Mouse (Mus musculus): ENCODE results near the gene Pik3c2g.

Pik3c2g gene

DNA sequence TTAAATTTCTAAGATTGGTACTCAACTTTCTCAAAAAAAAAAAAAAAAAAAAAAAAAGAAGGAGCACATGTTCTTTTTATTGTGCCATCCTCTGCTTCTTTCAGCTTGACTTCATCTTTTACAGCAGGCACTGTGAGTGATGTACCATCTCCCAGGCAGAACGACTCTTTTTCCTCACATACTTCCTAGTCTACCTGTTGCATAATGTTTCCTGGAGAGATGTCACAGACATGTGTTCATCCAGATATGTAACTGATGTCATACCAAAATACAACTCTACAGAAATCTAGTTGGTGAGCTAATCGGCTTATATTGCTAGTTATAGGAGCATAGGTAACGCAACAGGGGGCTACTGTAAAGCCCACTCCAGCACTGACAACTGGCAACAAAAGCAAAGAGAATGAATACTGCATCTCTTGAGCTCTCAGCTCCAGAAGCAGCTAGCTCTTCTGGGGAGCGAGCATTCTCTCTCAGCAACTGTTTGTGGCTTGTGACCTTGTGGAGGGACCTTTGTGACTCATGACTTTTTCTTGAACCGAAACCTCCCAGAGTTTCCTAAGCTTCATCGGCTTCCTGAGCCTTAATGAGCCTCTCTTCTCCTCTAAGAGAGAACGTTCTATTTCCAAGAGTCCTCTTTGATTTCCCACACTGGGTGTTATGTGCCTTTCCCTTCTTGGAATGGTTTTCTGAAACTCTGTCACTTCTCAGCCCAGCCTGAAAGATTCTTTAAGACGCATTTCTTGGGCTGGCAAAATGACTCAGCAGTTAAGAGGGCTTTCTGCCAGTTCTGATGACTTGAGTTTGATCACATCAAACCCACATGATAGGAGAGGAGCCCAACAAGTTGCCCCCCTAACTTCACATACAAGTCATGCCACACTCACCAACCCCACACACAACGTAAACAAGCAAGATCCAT lies 148.9 kb downstream of the Pik3c2g start:
- DNase-seq (ENCODE audit: low read depth, low spot score) = no peak

DNA sequence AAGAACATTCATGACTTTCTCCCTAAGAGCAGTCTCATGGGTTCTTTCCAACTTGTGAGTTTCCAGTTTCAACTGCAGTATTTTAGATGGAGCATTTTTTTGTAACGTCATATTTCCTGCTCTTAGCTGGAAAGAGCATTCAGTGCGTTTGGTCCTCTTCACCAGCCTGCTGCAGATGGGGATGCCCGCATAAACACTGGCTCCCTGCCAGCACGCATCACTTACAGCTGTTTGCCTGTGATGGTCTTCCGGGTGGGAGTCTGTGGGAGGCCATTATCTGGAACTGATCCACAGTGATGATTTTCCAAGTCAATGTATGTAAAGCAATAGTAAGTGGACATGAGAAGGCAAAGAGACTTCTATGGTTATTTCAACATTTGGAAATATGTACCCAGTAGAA lies 151.3 kb downstream of the Pik3c2g start:
- DNase-seq (ENCODE audit: low read depth, low spot score) = no peak

DNA sequence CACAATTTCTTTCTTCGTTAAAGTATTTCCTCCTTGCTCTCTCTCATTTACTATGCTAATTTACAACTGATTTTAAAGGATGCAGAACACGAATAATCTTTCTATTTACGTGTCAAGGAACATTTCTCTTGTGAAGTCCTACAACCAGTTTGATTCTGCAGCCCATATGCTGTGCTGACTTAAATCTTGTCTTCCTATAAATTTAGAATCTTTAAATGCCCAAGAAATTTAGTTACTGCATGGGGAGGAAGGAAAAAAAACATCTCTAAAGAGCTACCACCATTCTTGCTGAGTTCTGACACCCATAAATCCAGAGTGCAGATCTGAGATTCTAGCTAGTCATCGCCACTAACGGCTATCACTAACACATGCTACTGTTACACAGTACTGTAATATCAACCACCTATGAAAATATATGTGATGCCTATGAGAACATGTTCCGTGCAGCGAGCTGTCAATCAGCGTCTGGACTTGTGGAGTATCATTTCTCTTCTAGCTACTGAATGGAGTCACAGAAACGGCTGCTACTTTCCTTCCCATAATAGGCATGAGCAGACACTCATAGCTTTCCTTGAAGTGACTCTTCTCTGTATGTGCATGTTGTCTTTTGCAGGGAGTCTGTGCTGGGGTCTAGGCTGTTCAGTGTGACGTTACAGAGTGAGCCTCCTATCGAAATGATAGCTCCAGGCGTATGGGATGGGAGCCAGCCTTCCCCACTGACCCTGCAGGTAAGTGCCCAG lies 155.8 kb downstream of the Pik3c2g start:
- no peak for DNase-seq (ENCODE audit: low read depth, low spot score)

DNA sequence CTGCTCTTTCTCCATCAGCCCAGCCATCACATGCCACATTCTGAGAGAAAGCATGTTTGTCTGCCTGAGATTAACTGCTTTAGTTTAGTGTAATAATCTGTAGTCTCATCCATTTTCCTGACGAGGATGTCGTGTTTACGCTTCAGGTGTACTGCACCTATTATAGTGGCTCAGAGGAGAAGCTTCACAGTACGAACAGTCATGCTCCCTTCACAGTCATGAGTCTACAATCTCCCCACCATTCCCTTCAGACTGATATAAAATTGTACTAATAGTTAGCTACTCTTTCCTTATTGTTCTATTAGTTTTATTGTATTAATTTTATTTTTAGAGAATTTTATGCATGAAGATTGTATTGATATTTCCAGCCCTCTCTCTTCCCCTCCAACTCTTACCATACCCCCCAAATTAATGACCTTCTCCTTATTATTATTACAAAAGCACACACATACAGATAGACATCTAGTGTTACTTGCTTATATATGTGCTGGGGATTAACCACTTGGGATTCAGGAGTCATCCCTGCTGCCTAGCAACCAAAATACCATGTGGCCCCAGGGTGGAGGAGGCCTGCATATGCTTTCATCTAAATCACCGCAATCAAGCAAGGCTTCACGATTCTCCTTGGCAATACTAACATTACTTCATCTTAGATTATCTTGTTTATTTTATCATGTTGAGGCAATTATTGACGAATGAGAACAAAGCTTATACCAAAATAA lies 159.9 kb downstream of the Pik3c2g start:
- DNase-seq (ENCODE audit: low read depth, low spot score) = no peak

DNA sequence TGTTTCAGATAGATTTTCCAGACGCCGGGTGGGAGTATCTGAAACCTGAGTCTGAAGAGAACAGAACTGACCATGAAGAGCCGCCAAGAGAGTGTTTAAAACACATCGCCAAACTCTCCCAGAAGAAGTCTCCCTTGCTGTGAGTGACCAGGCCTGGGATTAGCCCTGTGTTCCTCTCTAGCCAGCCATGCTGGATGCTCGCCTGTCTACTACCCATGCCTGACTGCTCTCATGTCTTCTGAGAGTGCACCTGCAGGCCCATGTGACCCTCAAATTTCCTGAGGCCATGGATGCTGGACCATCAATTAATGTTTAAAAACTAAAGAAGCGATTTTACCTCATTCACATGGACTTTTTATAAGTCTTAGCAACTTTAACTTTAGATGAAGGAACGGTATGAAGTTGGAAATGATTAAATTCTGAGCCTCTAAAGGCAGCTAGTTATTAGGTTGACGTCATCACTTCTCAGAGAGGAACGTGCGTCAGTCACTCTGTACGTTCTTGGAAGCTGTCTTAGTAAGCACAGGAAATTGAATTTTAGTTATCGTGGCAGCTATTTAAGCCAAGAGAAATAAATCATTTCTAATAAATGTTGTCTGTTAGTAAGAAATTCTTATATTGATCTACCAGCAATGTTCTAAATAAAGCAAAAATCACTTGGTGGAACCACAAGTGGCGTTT lies 161.2 kb downstream of the Pik3c2g start:
- no peak for DNase-seq (ENCODE audit: low read depth, low spot score)

DNA sequence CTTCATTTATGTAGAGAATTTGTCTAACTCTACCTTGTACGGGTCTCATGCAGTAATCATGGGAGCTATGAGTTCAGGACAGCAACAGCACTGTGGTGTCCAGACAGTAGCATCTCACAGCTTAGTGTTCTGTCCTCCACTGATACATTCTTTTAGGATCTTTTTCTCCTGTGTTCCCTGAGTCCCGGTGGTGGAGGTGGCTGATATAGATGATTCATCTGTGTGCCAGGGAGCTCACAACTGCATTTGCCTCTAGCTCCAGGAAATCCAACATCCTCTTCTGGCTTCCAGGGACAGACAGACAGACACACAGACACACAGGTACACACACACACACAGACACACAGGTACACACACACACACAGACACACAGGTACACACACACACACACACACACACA lies 163.6 kb downstream of the Pik3c2g start:
- no peak for DNase-seq (ENCODE audit: low read depth, low spot score)

DNA sequence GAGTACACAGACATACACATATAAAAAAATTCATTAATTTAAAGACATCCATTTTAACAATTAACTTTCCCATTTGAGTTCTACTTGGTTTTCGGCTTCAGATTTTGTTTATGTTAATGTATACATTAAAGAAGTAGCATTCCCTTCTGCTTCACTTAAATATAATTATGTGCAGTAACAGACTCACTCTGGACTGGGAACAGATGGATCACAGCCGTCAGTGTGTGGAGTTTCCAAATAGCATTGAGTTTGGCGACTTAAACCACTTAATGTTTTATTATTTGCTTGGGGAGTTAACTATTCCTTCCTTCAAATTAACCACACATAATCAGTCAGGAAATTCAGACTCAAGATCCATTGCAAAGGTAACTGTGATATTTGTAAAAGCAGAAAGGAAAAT lies 164.0 kb downstream of the Pik3c2g start:
- DNase-seq (ENCODE audit: low read depth, low spot score) = no peak

DNA sequence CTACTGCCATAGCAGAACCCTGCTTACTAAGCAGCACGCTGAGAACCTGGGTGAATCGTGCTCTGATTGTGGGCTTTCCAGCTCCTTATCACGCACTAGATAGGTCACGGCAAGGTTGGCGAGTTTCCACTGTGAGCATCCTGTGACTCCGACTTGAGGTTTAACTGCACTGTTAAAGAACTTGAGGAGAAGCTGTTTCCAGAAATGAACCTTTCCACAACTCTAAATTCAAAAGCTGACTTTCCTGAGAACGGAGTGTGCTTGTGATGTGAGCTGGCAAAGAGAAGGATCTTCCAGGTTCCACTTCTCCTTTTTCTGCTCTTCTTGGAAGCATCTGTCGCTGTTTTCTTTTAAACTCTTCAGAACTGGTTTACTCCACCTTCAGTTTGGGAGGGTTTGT lies 170.9 kb downstream of the Pik3c2g start:
- no peak for DNase-seq (ENCODE audit: low read depth, low spot score)

DNA sequence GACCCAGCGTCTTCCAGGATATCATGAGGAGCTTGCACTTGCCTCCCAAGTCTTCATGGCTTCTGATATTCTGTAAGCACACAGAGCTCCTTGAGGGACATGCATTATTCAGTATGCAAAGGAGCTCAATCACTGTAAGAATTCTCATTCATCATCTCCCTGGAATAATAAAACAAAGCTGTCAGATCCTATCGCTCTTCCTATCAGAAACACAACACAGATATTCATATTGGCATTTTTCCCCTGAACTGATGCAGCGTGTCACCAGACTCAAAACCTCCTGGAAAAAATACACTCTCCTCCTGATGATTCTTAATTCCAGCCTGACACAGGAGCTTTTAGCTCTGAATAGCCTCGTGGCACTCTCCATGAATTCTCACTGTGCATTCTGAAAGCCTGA lies 174.0 kb downstream of the Pik3c2g start:
- DNase-seq (ENCODE audit: low read depth, low spot score) = no peak

DNA sequence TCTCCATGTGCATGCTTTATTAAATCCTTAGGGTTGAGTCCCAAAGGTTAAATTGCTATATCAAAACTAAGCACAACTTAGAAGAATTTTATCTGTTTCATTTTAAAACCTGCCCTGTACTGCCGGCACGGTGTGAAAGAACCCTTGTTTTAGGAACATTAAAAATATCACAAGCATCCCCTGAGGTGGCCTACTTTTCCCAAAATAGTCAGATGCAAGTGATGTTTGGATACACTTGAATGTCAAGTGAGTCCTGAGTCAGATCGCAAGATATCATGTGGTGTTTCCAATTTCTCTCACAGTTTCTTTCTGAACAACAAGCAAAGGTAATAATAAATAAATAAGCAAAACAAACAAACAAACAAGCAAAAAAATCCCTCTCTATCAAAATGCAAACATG lies 177.4 kb downstream of the Pik3c2g start:
- DNase-seq (ENCODE audit: low read depth, low spot score) = no peak

DNA sequence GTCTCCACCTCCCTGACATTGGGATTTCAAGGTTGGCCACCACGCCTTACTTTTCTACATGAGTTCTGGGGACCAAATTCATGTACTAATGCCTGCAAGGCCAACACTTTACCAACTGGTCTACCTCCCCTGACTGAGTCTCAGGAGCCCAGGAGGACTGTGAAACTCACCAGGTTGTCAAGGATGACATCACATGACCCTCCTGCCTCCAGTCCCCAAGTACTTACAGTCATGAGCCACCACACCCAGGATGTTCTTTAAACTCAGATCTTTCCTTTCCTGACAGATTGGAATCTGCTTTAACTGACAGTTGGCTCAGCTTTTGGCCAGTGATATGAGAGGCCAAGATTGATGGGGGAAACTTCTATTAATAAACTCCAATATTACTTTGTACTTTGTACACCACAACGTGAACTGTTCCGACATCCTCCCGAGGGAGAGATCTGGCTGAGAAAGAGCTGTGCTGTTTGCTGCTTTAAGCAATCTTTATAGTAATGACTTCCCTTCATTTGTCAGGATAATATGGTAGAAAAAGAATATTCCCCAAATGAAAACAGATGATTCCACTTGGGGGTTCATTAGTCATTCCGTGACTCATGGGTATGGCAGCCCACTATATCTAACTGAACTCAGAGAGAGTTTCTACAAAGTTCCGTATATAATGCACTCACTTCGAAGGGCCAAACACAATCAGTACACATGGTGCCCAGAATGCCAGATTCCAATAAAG lies 182.9 kb downstream of the Pik3c2g start:
- no peak for DNase-seq (ENCODE audit: low read depth, low spot score)

DNA sequence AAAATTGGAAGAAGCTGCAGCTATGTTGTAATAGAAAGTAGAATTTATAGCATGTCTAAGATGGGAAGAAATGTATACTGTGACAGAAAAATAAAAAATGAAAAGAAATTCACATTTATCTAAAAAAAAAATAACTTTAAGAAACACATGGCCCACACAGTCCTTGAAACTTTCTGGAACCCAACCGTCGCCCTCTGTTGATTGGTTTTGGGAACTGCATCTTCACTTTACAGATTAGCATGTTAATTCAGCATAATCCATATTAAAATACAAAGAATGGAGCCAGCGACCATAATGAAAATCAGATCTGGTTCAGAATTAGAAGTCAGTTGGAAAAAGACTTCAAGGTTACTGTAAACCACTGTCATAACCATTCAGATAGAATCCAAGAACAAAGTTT lies 183.5 kb downstream of the Pik3c2g start:
- DNase-seq (ENCODE audit: low read depth, low spot score) = no peak

DNA sequence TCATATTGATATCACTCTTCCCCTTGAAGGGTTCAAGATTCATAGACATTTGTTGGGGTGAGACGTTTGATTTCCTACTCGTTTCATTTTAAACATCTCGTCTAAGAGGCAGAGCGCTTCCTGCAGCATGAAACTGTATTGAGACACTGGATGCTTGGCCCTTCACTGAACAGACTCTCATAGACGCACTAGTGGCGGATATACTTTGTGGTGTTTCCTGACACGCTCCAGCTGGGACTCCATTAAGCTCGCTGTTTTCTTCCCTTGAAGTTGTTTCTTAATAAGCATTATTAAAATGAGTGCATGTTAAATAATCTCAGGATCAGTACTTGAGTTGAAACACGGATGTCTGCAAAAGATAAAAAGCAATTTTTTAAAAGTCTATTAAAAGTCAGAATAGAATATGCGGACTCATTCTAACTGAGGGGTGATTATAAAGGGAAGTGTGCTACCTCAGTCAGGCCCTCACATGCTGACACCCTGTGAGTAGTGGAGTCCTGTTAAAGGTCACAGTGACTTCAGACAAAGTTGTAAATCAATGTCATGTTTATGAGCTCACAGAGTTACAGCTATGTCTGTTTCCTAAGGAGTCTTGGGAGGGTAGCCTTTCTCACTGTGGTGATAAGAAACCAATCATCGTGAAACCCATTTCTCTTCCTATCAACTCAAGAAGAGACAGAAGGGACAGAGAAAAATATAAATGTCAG lies 190.7 kb downstream of the Pik3c2g start:
- no peak for DNase-seq (ENCODE audit: low read depth, low spot score)

DNA sequence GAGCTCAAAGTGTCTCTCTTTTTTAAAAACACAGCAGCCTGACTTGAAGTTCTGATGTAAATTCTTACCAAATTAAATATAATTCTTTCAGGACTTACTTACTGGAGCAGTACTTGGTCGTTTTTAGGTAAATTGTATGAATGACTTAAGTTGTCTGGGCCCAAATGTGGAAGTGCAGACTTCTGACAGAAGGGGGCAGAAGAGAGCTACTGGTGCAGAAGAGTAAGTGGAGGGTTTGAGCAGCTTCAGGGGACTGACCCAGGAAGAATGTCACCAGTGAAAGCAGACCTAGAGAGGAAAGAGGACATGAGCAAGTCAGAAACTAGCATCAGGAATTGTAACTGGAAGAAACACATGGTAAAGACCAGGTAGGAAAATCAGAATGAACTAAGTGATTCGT lies 193.0 kb downstream of the Pik3c2g start:
- DNase-seq (ENCODE audit: low read depth, low spot score) = no peak

DNA sequence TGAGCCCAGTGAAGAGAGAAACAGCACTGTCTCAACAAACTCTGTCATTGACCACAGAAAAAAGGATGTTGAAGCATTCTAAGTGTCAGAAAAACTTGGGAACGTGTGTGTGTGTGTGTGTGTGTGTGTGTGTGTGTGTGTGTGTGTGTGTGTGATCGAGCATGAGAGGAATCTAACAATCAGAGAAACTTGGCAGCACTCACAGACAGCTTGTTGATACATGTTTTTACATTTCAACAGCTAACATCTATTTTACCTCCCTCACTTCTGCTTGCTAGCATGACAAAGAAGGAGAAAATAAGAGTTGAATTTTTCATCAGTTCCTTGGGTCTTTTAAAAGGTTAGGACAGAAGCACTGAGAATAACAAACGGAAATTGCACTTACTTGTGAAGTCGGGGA lies 202.5 kb downstream of the Pik3c2g start:
- no peak for DNase-seq (ENCODE audit: low read depth, low spot score)

DNA sequence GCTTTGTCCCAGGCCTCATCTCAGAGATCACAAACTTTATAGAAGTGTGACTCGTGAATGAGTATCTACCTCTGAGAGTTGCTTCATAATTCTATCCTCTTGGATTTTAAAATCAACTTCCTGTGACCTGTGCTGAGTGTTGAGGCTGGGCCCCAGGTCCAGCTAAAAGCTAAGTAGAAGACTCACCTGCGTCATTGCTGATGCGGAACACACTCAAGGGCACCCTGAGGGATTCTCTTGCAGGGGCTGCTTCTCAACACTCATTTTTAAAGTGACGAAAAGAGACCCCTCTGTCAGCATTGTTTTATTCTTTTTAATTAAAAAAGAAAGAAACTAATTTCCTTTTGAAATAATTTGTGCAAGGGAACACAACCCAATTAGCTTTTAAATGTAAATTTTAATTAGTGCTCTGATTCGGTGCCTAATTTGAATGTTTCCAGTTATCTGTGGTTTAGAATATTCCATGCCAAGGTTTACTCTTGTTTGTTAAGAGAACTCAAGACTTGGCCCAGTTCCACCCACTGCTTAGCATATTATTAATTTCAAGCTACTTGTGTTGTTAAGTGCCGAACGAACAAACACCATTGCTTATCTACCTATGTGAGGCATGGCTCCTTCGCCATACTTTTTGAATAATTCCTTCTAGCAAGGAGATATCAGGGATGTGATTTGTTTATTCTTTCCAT lies 212.7 kb downstream of the Pik3c2g start:
- DNase-seq (ENCODE audit: low read depth, low spot score) = no peak

DNA sequence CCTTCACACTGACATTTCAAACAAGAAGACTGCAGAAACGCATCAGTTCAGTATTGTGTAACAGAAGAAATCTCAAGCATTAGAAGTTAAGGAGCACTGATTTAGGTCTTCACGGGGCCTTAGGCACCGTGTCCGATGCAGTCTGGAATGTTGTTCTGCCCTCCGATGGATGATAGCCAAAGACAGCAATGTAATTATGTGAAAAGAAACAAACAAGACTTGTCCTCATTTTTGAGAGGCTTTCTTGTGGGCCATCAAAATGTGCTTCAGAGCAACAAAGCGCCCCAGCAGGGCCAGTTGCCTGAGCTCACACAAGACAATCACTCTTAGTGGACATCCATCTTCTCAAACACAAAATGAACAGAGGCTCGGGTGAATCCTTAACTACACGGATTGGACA lies 234.9 kb downstream of the Pik3c2g start:
- DNase-seq (ENCODE audit: low read depth, low spot score) = no peak

DNA sequence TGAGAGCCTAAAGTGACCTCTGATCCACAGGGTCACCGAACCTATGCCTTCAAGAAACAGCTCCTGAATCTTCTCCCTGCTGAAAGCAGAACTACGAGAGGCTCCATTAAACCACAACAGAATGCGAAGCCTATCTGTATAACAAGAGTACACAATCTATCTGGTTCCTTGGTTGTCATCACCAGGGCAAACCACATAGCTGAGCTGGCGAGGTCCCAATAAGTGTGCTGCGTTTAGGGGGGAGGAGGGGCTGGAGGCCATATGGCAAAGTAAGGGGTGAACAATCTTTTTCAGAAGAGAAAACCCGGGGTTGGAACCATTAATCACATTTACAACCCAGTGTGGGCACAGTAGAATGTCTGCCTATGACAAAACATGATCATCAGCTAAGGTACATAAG lies 251.2 kb downstream of the Pik3c2g start:
- no peak for DNase-seq (ENCODE audit: low read depth, low spot score)

DNA sequence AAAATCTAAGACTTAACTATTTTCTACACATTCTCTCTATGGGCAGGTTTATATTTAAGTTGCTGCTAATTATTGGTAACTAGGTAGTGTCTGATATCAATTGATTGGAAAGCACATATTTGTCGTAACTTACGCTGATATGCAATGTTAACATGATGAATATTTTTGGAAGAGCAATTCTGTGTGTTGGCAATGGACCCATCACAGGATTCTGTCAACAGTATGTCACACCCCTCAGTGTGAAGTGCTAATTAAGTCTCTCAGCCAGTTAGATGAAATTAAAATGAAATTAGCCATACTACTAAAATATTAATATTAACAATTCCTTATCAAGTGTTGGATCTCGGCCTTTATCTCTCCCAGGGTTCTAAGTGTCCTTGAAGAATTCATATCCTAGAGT lies 251.7 kb downstream of the Pik3c2g start:
- no peak for DNase-seq (ENCODE audit: low read depth, low spot score)

DNA sequence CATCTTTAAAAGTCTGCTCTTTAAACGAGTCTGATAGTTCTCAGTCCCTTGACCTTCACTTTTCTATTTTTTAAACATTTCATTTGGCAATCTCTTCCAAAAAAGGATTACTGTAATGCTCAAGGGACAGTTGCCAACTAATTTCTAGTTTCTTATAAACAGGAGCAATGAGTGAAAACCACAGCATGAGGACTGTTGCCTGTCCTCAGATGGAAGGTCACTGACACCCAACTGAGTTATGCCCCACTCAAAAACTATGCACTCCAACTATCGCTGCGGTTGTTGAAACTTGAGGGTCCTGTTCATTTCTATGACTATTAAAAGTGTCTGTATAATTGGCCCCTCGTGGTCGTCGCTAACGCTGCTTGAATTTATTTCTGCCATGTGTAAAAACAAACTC lies 252.9 kb downstream of the Pik3c2g start:
- DNase-seq (ENCODE audit: low read depth, low spot score) = no peak
